Mouse (Mus musculus) kidney, adult 2 months (tissue): ENCODE results near the gene BC049730. TPM values are rescaled to one million over a fixed set of nuclear protein-coding genes. Genes with fewer than 3 reads are reported as not detected.

Experiments used
- DNase-seq: peaks from one replicate; pipeline ENCODE4 v3.0.0; 2021
- H3K27ac ChIP-seq: fragments of 200-500 bp; 2 replicates; pipeline ENCODE4 v1.5.1; 2012; ENCODE audit warnings: low read depth, low read length, control low read depth, inconsistent platforms; ENCODE audit not compliant: insufficient read depth
- H3K27me3 ChIP-seq: fragments of 200-500 bp; replicated peaks from 2 replicates; pipeline ENCODE4 v1.6.1; 2012; ENCODE audit warnings: mild to moderate bottlenecking, moderate library complexity, low read length, inconsistent platforms; ENCODE audit not compliant: control insufficient read depth, insufficient read depth
- H3K36me3 ChIP-seq: fragments of 200-500 bp; 2 replicates; pipeline ENCODE4 v1.6.1; 2012; ENCODE audit warnings: mild to moderate bottlenecking, moderate library complexity, low read length, inconsistent platforms; ENCODE audit not compliant: control insufficient read depth, insufficient read depth
- H3K4me1 ChIP-seq: fragments of 200-500 bp; 2 replicates; pipeline ENCODE4 v1.6.1; 2011; ENCODE audit warnings: low read length; ENCODE audit not compliant: control insufficient read depth, insufficient read depth
- H3K4me3 ChIP-seq: fragments of 200-500 bp; 2 replicates; pipeline ENCODE4 v1.5.1; 2011; ENCODE audit warnings: mild to moderate bottlenecking, low read depth, low read length, control low read depth; ENCODE audit not compliant: insufficient read depth
- CTCF ChIP-seq: fragments of 200-500 bp; conservative IDR thresholded peaks from 2 replicates; pipeline ENCODE4 v1.5.1; 2011; ENCODE audit warnings: low read depth, mild to moderate bottlenecking, control low read depth, low read length, moderate library complexity, mixed read lengths; ENCODE audit not compliant: insufficient read depth, insufficient read length
- POLR2A ChIP-seq: fragments of 200-500 bp; IDR thresholded peaks from one replicate; pipeline ENCODE4 v1.6.1; 2011; ENCODE audit warnings: low read depth, low read length, control low read depth
- WGBS: fragments of 180-500 bp; shearing (Covaris S2); methylation state at CpG from one replicate; pipeline ENCODE4 v1.1.7; 2018; 5-methylcytosine and 5-hydroxymethylcytosine counted together
- polyA plus RNA-seq: library from polyadenylated mRNA; depleted of rRNA; stranded (reverse); fragments of >200 nt; gene quantifications from 2 replicates; pipeline ENCODE4 v1.2.3, GENCODE M21; 2012; rRNA removed

BC049730 gene
- polyA plus RNA-seq, 1 experiment, result not detected

DNA sequence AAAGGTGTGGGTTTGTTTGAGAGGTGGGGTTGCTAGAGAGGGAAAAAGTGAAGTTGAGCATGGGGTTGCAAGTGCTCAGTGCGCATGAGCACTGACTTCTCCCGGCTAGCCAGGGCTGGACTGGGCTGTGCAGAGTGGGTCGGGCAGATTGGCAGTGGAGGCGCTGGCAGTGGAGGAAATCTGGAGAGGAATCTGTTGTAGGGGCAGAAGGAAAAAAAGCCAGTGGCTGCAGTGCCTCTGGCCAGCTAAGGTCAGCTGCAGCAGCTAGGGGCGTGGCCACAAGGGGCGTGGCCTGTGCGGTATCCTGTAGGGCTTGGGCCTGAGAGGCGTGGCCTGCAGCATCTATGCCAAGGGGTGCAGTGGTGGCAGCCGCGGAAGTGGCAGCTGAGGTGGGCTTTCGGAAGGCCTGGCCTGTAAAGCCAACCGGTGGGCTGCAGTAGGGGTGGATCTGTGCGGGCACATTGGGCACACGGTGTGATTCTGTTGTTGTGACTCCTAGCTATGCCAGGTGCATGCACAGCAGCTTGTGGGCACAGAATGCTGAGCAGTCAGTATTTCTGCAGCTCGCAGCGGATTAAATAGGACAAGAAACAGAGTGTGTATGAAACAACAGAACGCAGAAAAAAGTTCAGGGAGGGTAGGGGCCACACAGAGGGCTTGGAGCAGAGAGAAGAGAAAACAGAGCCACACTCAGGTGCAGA lies 27.1 kb downstream of the BC049730 start:
- H3K27me3 ChIP-seq, result no peaks in the 10 kb centered on the region
- DNase-seq, result peak; percentile 17
- H3K4me3 ChIP-seq, result no peak overlapping the region
- no peaks in the 10 kb centered on the region for H3K4me1 ChIP-seq
- 15% methylated on average over 17 of the region's 17 CpGs for WGBS
- no peak overlapping the region for H3K27ac ChIP-seq
- H3K36me3 ChIP-seq, result no peaks in the 10 kb centered on the region
- no peak for TF ChIP-seq POLR2A
- no peak for TF ChIP-seq CTCF

GRCm38 (mm10) chr7:24750695-24751094 lies 41.7 kb downstream of the BC049730 start:
- H3K4me3 ChIP-seq, result no peak overlapping the region
- no peak for DNase-seq
- 34% methylated on average over 4 of the region's 4 CpGs for WGBS
- TF ChIP-seq CTCF (no peak), POLR2A (no peak)
- no peaks in the 10 kb centered on the region for H3K4me1 ChIP-seq
- H3K36me3 ChIP-seq, result no peaks in the 10 kb centered on the region
- no peak overlapping the region for H3K27ac ChIP-seq
- no peaks in the 10 kb centered on the region for H3K27me3 ChIP-seq

GRCm38 (mm10) chr7:24751610-24752009 lies 42.6 kb downstream of the BC049730 start:
- no peak overlapping the region for H3K4me3 ChIP-seq
- TF ChIP-seq CTCF (no peak), POLR2A (no peak)

DNA sequence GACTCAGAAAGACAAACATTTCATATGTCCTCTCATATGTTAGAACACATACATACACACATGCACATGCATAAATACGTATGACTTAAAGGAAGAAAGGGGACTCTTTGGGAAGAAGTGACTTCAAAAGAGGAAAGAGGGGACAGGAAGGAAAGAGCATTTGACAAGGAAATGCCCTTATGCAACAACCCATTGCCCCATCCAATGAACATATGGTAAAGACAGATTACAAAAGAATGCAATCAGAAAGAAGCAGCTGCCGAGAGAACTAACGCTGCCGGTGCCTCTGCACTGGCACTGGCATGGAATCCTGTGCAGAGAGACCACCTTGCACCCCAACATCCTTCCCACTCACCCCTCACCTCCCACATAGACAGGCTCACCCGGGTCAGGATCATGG lies 44.4 kb downstream of the BC049730 start:
- Histone ChIP-seq H3K27me3 (no peaks in the 10 kb centered on the region), H3K36me3 (no peaks in the 10 kb centered on the region), H3K4me1 (no peaks in the 10 kb centered on the region), H3K4me3 (no peak overlapping the region), H3K27ac (no peak overlapping the region)
- 72% methylated on average over 5 of the region's 5 CpGs for WGBS
- TF ChIP-seq CTCF, result no peak
- no peak for TF ChIP-seq POLR2A
- DNase-seq, result no peak

More at GRCm38 (mm10) chr7:24751610-24752009, 42.6 kb downstream of the BC049730 start:
- H3K27ac ChIP-seq, result no peak overlapping the region
- H3K4me1 ChIP-seq, result no peaks in the 10 kb centered on the region
- H3K27me3 ChIP-seq, result no peaks in the 10 kb centered on the region
- H3K36me3 ChIP-seq, result no peaks in the 10 kb centered on the region
- 31% methylated on average over 2 of the region's 2 CpGs for WGBS
- DNase-seq, result no peak

GRCm38 (mm10) chr7:24758520-24758919 lies 49.5 kb downstream of the BC049730 start:
- Histone ChIP-seq H3K27ac (no peak overlapping the region), H3K4me3 (no peak overlapping the region), H3K27me3 (no peaks in the 10 kb centered on the region), H3K36me3 (no peaks in the 10 kb centered on the region), H3K4me1 (no peaks in the 10 kb centered on the region)
- no peak for DNase-seq
- TF ChIP-seq POLR2A (no peak), CTCF (no peak)
- WGBS, result 67% methylated on average over 1 of the region's 1 CpGs

- Histone ChIP-seq H3K36me3 (no peaks in the 10 kb centered on the region), H3K4me3 (no peak within 1 kb of the TSS), H3K4me1 (no peaks in the 10 kb centered on the region), H3K27ac (no peak within 1 kb of the TSS), H3K27me3 (no peaks in the 10 kb centered on the region)
- no peak for TF ChIP-seq CTCF
- TF ChIP-seq POLR2A, result no peak
- WGBS, result 52% methylated on average over 6 of the region's 6 CpGs
- no peak for DNase-seq
Observed at GRCm38 (mm10) chr7:24760211-24760610, 51.2 kb downstream of the BC049730 start, which contains the start of gene Cd177. TSS of gene Cd177 (minus strand) at chr7:24760311.

- no peak for DNase-seq
- no peaks in the 10 kb centered on the region for H3K36me3 ChIP-seq
- H3K27me3 ChIP-seq, result no peaks in the 10 kb centered on the region
- H3K4me1 ChIP-seq, result no peaks in the 10 kb centered on the region
- H3K27ac ChIP-seq, result no peak overlapping the region
- no peak for TF ChIP-seq CTCF
- no peak for TF ChIP-seq POLR2A
- WGBS, result 76% methylated on average over 6 of the region's 6 CpGs
- no peak overlapping the region for H3K4me3 ChIP-seq
Observed at GRCm38 (mm10) chr7:24761161-24761560, 52.1 kb downstream of the BC049730 start.

GRCm38 (mm10) chr7:24762574-24762973 lies 53.5 kb downstream of the BC049730 start:
- Histone ChIP-seq H3K36me3 (no peaks in the 10 kb centered on the region), H3K27ac (no peak overlapping the region), H3K27me3 (no peaks in the 10 kb centered on the region), H3K4me1 (no peaks in the 10 kb centered on the region), H3K4me3 (no peak overlapping the region)
- no peak for DNase-seq
- WGBS, result 84% methylated on average over 8 of the region's 8 CpGs
- TF ChIP-seq POLR2A (no peak), CTCF (no peak)

Other genes starting within 250 kb of the BC049730 start
- gene Plaur, start 246.8 kb upstream of the BC049730 start, polyA plus RNA-seq, result 10.1 and 12.9 TPM in 2 replicates
- gene Cadm4, start 227.2 kb upstream of the BC049730 start, polyA plus RNA-seq, result 54.7 and 66.4 TPM in 2 replicates
- gene Zfp428, start 202.2 kb upstream of the BC049730 start, polyA plus RNA-seq, result 9.5 and 17.1 TPM in 2 replicates
- gene AC161166.1, start 196.8 kb upstream of the BC049730 start, polyA plus RNA-seq, result not detected in 2 replicates
- 15.4 and 17.4 TPM in 2 replicates for gene Irgq, start 178.6 kb upstream of the BC049730 start, polyA plus RNA-seq
- not detected in 2 replicates for gene Pinlyp, start 163.1 kb upstream of the BC049730 start, polyA plus RNA-seq
- 29.0 and 31.2 TPM in 2 replicates for gene Xrcc1, start 163.0 kb upstream of the BC049730 start, polyA plus RNA-seq
- gene Ethe1, start 121.7 kb upstream of the BC049730 start, polyA plus RNA-seq, result 172 and 173 TPM in 2 replicates
- 0.11 and 0.15 TPM in 2 replicates for gene Zfp575, start 121.6 kb upstream of the BC049730 start, polyA plus RNA-seq
- 2.8 and 3.1 TPM in 2 replicates for gene Phldb3, start 98.5 kb upstream of the BC049730 start, polyA plus RNA-seq
- 0.06 and 0.67 TPM in 2 replicates for gene Lypd3, start 72.7 kb upstream of the BC049730 start, polyA plus RNA-seq
- 0.14 TPM in 1 of 2 replicates, not detected in the other for gene Tex101, start 32.6 kb upstream of the BC049730 start, polyA plus RNA-seq
- gene Gm4763, start 17.7 kb downstream of the BC049730 start, polyA plus RNA-seq, result not detected in 2 replicates
- 0.03 and 0.05 TPM in 2 replicates for gene Cd177, start 51.1 kb downstream of the BC049730 start, polyA plus RNA-seq
- gene Ceacam10, start 68.0 kb downstream of the BC049730 start, polyA plus RNA-seq, result not detected in 2 replicates
- 0.94 and 2.2 TPM in 2 replicates for gene Gm9844, start 153.0 kb downstream of the BC049730 start, polyA plus RNA-seq
- gene Lypd4, start 160.7 kb downstream of the BC049730 start, polyA plus RNA-seq, result 0.14 and 0.23 TPM in 2 replicates
- 0.11 TPM in 1 of 2 replicates, not detected in the other for gene Dmrtc2, start 160.8 kb downstream of the BC049730 start, polyA plus RNA-seq
- gene Rps19, start 175.1 kb downstream of the BC049730 start, polyA plus RNA-seq, result 468 and 618 TPM in 2 replicates
- gene Cd79a, start 188.1 kb downstream of the BC049730 start, polyA plus RNA-seq, result 2.0 and 27.1 TPM in 2 replicates
- 92.6 and 111 TPM in 2 replicates for gene Arhgef1, start 193.7 kb downstream of the BC049730 start, polyA plus RNA-seq
- not detected in 2 replicates for gene Gm4881, start 235.3 kb downstream of the BC049730 start, polyA plus RNA-seq